Mouse (Mus musculus) cerebellum, adult 8-10 months (tissue): ENCODE measurements around the gene Ltbp1.

ENCODE experiments used
- DNase-seq: peaks from one replicate; pipeline ENCODE4 v3.0.0; 2022

The Ltbp1 gene

DNA sequence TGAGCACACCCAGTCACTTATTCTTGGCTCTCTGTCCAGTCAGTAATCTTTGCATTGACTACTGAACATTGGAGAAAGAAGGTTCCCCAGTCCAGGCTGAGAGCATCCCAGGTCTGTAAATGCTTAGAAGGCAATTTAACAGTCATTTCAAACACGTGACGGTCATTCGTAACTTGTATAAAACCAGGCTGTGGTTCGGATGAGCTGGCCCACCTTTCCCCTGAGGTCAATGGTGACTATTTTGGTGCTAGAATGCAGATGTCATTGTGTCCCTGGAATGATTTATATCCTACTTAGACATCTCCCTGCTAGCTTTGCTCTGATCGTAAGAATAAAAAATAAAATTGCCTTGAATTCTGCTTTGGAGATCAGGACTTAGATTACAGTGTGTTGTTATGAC is 63.9 kb downstream of the Ltbp1 start:
- no peak for DNase-seq

DNA sequence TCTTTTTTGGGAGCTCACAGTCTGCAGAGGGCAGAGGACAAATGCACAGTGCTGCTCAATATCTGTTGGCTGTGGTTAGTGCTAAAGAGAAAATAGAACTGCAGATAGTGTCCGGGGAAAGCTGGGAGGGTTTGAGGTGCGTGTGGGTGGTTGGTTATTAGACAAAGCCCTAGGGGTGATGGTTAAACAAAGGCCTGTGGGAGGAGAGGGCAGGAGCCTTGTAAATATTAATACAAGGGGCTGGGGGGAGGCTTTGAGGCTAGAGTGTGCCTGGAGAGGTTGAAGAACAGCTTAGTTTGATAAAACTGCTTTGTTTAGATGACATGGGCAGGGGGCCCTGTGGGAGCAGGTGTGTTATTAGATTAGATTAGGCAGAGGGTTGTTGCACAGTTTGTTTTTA is 65.8 kb downstream of the Ltbp1 start:
- DNase-seq = no peak

- no peak for DNase-seq
Measured at GRCm38 (mm10) chr17:75071749-75072148, 66.4 kb downstream of the Ltbp1 start.

GRCm38 (mm10) chr17:75073887-75074286 is 68.5 kb downstream of the Ltbp1 start:
- DNase-seq = no peak

GRCm38 (mm10) chr17:75074978-75075699 is 69.8 kb downstream of the Ltbp1 start:
- no peak for DNase-seq

DNA sequence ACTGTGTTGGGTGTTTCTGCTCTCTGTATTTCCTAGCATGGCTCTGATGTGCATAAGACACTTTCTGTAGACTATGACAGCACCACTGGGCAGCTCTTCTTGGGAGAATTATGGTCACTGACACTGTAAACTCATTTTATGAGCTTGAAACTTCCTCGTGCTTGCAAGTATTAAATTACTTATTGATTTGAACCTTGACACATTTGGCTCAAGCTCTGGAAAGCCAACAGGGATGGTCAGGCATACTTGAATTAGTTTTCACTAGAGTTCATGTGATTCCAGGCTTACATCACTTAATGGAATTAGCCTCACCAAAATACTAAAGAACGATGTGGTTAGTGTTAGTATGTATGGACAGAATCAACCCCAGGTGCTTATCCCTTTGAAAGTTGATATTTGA is 76.0 kb downstream of the Ltbp1 start:
- no peak for DNase-seq

- DNase-seq = no peak
Measured at GRCm38 (mm10) chr17:75082449-75082848, 77.1 kb downstream of the Ltbp1 start.

- peak; percentile 4 for DNase-seq
Measured at GRCm38 (mm10) chr17:75087296-75087941, 82.1 kb downstream of the Ltbp1 start.

DNA sequence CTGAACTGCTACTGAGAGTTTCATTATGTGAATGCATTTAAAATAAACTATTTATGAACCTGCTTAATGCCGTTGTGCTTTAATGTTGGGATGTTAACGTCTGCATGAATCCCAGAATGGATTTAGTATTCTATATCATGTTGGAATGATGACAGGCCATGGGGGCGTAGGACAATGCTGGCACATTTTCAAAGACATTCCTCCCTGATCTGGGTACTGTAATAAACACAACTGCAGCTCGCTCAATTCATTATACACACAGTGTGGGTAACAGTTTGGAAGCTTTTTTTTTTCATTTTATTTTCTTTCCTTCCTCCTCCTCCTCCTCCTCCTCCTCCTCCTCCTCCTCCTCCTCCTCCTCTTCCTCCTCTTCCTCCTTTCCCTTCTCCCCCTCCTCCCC is 82.9 kb downstream of the Ltbp1 start:
- DNase-seq = no peak

DNA sequence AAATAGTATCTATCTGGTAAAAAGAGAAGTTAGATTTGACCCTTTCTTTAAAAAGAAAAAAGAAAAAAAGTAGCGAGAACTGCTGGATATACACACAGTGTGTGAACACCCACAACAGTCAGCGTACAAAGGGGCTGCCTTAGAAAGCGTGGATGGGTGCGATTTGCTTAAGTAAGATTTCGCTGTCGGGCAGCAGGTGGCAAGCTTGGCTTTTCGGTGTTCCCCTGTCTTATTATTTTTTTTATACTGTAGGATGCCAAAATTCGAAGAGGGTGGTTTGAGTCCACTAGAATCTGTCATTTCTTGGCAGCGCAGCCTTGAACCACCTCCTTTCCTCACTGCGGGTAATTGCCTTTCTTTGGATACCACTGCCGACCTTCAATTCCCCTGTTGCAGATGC is 83.4 kb downstream of the Ltbp1 start:
- DNase-seq = no peak

DNA sequence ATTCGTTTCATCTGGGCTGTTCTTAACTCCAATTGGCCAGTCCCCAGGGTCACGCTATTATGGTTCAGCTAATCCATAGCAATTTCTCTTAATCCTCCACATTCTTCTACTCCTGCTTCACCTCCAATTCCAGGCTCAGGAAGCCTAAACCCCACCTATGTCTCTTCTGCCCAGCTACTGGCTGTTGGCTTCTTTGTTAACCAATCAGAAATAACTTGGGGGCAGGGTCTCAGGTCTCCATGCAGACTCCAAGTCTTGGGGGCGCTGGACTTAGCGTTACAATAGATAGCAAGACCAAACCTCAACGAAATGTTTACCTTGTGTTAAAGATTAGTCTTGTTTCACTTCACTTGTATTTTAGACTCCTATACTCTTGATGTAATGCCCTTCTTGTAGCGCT is 85.2 kb downstream of the Ltbp1 start:
- no peak for DNase-seq

DNA sequence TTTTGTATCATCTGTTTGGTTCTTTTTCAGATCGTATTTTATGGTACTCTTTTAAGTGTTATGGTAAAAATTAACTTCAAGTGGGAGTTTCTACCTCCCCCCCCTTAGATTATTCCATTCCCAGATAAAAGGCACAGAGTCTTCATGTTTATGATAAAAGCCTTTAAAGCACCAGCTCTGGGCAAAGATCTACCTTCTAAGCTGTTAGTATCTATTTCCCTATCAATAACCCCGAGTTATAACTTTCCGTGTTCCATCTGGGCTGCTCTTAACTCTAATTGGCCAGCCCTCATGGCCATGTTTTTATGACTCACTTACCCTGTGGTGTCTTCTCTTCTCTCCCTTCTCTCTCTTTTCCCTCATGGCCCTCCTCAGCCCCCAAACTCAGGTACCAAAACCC is 88.2 kb downstream of the Ltbp1 start:
- no peak for DNase-seq

DNA sequence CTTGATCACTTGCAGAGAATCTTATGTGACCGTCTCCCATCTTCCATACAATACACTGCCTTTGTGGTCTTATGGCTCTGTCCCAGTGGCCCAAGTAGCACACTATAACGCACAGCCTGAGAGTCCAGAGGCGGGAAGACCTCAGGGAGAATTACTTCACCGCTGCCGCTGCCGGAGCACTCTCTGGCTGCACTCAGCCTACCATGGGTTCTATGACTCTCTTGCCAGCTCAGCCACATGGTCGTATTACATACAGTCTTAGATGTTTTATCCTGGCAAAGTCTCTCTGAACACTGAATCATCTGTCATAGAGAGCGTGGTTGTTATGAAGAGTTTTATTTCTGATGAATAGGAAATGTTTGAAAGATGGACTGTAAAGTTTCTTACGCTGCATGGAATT is 89.2 kb downstream of the Ltbp1 start:
- no peak for DNase-seq

- DNase-seq = no peak
Measured at GRCm38 (mm10) chr17:75096727-75097126, 91.4 kb downstream of the Ltbp1 start.

GRCm38 (mm10) chr17:75097367-75097766 is 92.0 kb downstream of the Ltbp1 start:
- no peak for DNase-seq

- DNase-seq = no peak
Measured at GRCm38 (mm10) chr17:75101215-75101614, 95.8 kb downstream of the Ltbp1 start.

GRCm38 (mm10) chr17:75101994-75102393 is 96.6 kb downstream of the Ltbp1 start:
- no peak for DNase-seq

DNA sequence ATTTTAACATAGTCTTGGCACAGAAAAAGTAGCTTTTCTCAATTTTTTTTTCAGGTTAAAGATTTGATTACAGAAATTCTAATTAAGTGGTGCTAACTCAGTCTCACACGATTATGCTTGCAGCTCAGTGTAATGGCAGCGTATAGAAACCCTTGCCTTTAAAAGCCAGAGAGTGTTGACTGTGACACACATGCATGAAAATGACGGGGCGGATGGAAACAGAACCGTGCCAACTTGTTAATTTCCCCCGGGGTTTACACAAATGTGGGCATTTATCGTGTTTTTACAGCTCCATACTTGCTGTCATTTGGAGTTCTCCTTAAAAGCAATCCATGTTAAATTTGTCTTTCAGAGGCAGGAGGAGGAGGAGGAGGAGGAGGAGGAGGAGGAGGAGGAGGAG is 102.0 kb downstream of the Ltbp1 start:
- no peak for DNase-seq

DNA sequence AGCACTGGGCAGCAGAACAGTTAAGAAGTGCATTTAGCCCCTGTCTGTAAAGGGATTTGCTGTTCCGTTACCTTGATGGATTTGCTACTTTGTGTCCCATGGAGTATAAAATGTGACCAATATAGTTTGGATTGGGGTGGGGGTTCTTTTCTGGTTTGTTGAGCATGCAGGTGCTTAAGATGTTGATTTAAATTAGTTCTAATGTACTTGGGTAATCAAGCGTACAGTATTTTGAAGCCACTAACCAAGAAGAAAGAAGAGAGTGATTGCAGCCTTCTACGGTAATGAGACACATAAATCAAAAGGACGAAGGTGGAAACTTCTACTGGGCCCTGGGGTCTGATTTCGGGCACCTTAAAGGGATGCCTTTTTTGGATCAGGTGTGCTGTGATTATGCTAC is 102.5 kb downstream of the Ltbp1 start:
- no peak for DNase-seq

GRCm38 (mm10) chr17:75109081-75109716 is 103.8 kb downstream of the Ltbp1 start:
- DNase-seq = no peak

DNA sequence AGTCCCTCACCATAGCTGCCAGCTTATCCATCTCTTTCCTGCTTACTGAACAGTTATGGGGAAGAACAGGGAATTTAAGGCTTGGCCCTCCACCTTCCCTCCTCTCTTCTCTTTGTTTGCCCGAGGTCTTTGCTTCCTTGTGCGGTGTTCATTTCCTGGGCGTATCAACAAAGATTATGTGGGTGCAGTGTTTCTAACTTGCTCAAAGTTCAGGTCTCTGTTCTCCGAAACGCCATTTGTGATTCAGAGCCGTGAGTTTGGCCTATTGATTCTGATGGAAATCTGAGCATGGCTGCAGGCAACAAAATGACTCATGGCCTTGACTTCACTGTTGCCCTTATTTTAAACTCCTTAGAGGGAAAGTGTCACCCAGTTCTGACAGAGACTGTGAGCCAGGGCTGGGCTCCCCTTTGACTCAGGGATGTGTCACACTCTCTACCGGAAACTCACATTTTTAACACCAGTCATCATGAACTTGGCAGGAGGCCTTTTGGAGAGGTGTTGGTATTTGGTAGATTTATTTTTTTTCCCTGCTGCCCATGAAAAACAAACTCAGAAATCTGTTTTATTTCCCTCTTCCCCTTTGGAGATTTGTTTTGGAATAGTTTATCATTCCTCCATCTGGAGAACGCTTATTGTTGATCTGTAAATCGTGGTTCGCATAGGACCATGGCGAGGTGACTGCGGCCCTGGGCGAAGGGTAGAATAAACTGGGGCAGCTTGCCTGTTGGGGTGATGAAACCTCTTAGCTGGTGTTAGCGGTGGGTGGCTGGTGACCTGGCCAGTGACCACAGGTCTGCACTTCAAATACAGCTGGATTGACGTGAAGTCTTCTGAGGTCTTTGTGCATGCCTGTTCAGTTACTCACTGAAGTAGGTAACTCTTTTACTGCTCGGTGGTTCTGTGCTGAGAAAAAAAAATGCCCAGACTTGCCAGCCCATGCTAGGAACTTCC is 105.2 kb downstream of the Ltbp1 start:
- DNase-seq = no peak

DNA sequence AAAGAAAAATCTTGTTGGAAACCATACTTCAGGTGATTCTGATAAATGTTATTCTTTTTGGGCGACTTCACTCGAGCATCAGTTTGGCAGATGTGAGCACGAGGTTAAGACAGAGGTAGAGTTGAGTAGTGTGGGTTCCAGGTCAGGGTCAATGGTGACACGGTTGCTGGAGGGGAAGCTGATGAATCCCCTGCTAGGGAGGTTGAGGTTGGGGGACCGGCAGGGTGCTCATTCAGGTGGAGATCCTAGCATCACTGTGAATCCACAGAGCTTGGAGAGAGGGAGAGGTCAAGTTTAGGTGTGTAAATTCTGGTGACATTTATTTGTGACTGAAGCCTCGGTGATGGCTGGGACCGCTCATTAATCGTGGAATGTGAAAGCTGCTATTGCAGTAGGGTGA is 110.2 kb downstream of the Ltbp1 start:
- no peak for DNase-seq

DNA sequence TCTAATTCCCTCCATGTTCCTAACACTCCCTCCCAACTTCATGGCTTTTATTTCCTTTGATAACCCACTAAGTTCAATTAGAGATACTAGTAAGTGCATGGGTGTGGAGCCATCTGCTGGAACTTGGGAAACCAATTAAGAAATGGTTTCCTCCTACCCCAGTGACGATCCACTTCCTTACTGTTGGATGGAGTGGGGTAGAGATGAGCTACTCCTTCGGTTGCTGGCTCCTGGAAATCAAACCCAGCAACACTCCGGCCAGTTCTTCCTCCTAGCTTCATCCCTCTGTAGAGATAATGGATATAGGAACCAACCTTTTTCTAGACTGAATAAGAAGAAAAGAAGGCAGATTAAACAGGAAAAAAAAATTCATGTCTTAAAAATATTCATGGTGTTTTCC is 113.5 kb downstream of the Ltbp1 start:
- no peak for DNase-seq
